Mouse (Mus musculus): ENCODE results near the gene Nup107. TPM values are rescaled to one million over a fixed set of nuclear protein-coding genes. Genes with fewer than 3 reads are reported as not detected.

Nup107 gene
- polyA plus RNA-seq, 1 experiment from 2014 or later = 107 TPM

GRCm38 (mm10) chr10:117731244-117732101 lies 61.0 kb downstream of the Nup107 start:
- 61% methylated on average over 15 of the region's 15 CpGs for WGBS
- H3K9me3 ChIP-seq = no peaks in the 10 kb centered on the region
- H3K27ac ChIP-seq (replicated peaks) = no peak overlapping the region
- H3K4me1 ChIP-seq = 0 out of 2 replicates have a peak, but pooled peaks cover 3% of the 10 kb centered on the region
- no peaks in the 10 kb centered on the region for H3K27me3 ChIP-seq (replicated peaks; ENCODE audit: low read depth, poor library complexity, severe bottlenecking)
- no peak overlapping the region for H3K4me3 ChIP-seq
- H3K36me3 ChIP-seq (replicated peaks) = peaks cover 23% of the 10 kb centered on the region
- peak; percentile 30 for DNase-seq (ENCODE audit: low spot score)

- H3K27ac ChIP-seq (replicated peaks) = no peak overlapping the region
- peaks cover 16% of the 10 kb centered on the region for H3K36me3 ChIP-seq (replicated peaks)
- H3K4me1 ChIP-seq = 0 out of 2 replicates have a peak, but pooled peaks cover 3% of the 10 kb centered on the region
- no peak for DNase-seq (ENCODE audit: low spot score)
- H3K27me3 ChIP-seq (replicated peaks; ENCODE audit: low read depth, poor library complexity, severe bottlenecking) = no peaks in the 10 kb centered on the region
- WGBS = 94% methylated on average over 12 of the region's 12 CpGs
- no peaks in the 10 kb centered on the region for H3K9me3 ChIP-seq
- H3K4me3 ChIP-seq = no peak overlapping the region
These were observed 61.8 kb downstream of the Nup107 start for GRCm38 (mm10) chr10:117730637-117731203.

GRCm38 (mm10) chr10:117730140-117730539 lies 62.4 kb downstream of the Nup107 start:
- H3K27me3 ChIP-seq (replicated peaks; ENCODE audit: low read depth, poor library complexity, severe bottlenecking) = no peaks in the 10 kb centered on the region
- peaks cover 11% of the 10 kb centered on the region for H3K36me3 ChIP-seq (replicated peaks)
- no peak overlapping the region for H3K27ac ChIP-seq (replicated peaks)
- WGBS = 97% methylated on average over 7 of the region's 7 CpGs
- no peak overlapping the region for H3K4me3 ChIP-seq
- 0 out of 2 replicates have a peak, but pooled peaks cover 3% of the 10 kb centered on the region for H3K4me1 ChIP-seq
- H3K9me3 ChIP-seq = no peaks in the 10 kb centered on the region
- DNase-seq (ENCODE audit: low spot score) = no peak

- Histone ChIP-seq H3K4me3 (no peak overlapping the region), H3K27me3 (replicated peaks; ENCODE audit: low read depth, poor library complexity, severe bottlenecking) (no peaks in the 10 kb centered on the region), H3K27ac (replicated peaks) (no peak overlapping the region), H3K4me1 (0 out of 2 replicates have a peak, but pooled peaks cover 3% of the 10 kb centered on the region), H3K36me3 (replicated peaks) (peaks cover 10% of the 10 kb centered on the region), H3K9me3 (no peaks in the 10 kb centered on the region)
- no peak for DNase-seq (ENCODE audit: low spot score)
- WGBS = 74% methylated on average over 11 of the region's 11 CpGs
These were observed 63.2 kb downstream of the Nup107 start for GRCm38 (mm10) chr10:117729139-117729814.

- no peak overlapping the region for H3K4me3 ChIP-seq
- no peaks in the 10 kb centered on the region for H3K9me3 ChIP-seq
- no peak for DNase-seq (ENCODE audit: low spot score)
- peaks cover 10% of the 10 kb centered on the region for H3K36me3 ChIP-seq (replicated peaks)
- no peaks in the 10 kb centered on the region for H3K27me3 ChIP-seq (replicated peaks; ENCODE audit: low read depth, poor library complexity, severe bottlenecking)
- H3K4me1 ChIP-seq = 0 out of 2 replicates have a peak, but pooled peaks cover 3% of the 10 kb centered on the region
- 85% methylated on average over 5 of the region's 5 CpGs for WGBS
- H3K27ac ChIP-seq (replicated peaks) = no peak overlapping the region
These were observed 63.9 kb downstream of the Nup107 start for GRCm38 (mm10) chr10:117728574-117728973.

DNA sequence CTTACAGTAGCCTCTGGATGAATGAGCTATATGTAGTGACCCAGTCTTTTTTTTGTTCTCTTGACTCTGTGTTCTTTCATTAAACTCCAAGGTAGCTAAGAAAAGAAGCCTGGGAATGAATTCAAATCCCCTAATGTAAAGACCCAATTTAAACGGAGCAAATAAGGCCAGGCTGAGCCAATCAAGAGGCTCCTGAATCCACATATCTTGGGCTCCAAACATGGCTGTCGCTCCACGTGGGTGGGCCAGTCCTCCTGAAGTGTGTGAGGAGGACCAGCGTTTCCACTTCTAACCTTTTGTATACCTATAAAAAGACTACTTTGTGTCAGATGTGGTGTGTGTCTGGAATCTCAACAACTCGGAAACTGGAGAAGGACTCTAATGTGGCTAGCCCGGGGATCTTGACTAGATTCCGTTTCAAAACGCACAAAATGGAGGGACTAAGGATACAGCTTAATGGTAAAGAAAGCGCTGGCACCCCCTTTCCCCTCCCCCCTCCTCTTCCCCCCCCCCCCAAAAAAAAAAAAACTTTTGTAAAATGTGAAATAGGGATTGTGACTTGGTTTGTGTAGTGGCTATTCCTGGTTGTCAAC lies 64.9 kb downstream of the Nup107 start:
- Histone ChIP-seq H3K27me3 (replicated peaks; ENCODE audit: low read depth, poor library complexity, severe bottlenecking) (no peaks in the 10 kb centered on the region), H3K36me3 (replicated peaks) (peaks cover 2% of the 10 kb centered on the region; the same call in 1 of the 2 replicates), H3K27ac (replicated peaks) (no peak overlapping the region), H3K4me1 (0 out of 2 replicates have a peak, but pooled peaks cover 3% of the 10 kb centered on the region), H3K9me3 (no peaks in the 10 kb centered on the region), H3K4me3 (no peak overlapping the region)
- no peak for DNase-seq (ENCODE audit: low spot score)
- 85% methylated on average over 9 of the region's 9 CpGs for WGBS

DNA sequence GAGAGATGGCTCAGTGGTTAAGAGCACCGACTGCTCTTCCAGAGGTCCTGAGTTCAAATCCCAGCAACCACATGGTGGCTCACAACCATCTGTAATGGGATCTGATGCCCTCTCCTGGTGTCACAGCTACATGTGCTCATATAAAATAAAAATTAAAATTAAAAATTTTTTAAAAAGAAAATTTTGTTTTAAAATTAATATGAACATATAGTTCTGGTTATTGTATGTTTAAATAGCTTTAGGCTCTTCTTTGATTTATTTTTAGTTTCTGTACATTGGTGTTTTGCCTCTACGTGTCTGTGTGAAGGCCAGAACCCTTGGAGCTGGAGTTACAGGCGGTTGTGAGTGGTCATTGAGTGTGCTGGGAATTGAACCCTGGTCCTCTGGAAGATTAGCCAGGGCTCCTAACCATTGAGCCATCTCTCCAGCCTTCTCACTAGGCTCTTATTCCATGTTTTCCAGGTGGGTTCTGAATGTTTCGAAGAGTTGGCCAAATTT lies 65.6 kb downstream of the Nup107 start:
- Histone ChIP-seq H3K36me3 (replicated peaks) (no peaks in the 10 kb centered on the region), H3K4me3 (no peak overlapping the region), H3K4me1 (0 out of 2 replicates have a peak, but pooled peaks cover 3% of the 10 kb centered on the region), H3K27ac (replicated peaks) (no peak overlapping the region), H3K9me3 (no peaks in the 10 kb centered on the region), H3K27me3 (replicated peaks; ENCODE audit: low read depth, poor library complexity, severe bottlenecking) (no peaks in the 10 kb centered on the region)
- 93% methylated on average over 4 of the region's 4 CpGs for WGBS
- DNase-seq (ENCODE audit: low spot score) = no peak

DNA sequence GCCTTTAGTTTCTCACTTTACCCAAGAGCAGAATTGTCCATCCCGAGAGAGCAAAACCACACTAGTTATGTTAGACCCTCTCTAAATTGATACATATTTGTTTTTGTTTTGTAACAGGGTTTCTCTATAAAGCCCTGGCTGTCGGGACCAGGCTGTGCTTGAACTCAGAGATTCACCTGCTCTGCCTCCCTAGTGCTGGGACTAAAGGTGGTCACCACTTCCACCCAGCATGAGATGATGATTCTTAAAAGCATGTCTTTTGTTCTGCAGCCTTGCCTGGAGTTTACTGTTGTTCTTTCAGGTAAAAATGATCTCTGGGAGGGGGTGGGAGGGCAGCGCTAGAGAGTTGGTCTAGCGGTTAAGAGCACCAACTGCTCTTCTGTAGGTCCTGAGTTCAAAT lies 66.2 kb downstream of the Nup107 start:
- 94% methylated on average over 4 of the region's 4 CpGs for WGBS
- Histone ChIP-seq H3K27ac (replicated peaks) (no peak overlapping the region), H3K4me1 (0 out of 2 replicates have a peak, but pooled peaks cover 3% of the 10 kb centered on the region), H3K27me3 (replicated peaks; ENCODE audit: low read depth, poor library complexity, severe bottlenecking) (no peaks in the 10 kb centered on the region), H3K36me3 (replicated peaks) (no peaks in the 10 kb centered on the region), H3K9me3 (no peaks in the 10 kb centered on the region), H3K4me3 (no peak overlapping the region)
- no peak for DNase-seq (ENCODE audit: low spot score)

DNA sequence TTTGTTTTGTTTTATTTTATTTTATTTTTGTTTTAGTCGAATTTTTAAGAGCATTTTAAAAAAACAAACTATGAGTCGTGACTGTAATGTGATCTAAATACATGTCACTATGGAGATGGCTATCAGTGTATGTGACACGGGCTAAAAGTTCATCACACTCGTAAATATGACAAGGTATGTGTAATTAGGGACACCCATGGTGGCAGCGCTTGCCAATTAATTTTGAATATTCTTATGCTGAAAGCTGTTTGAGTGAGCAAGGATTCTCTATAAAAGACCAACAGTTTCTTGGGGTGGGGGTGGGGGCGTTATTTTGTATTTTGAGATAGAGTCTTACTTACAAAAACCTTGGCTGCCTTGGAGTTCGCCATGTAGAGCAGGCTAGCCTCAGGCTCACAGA lies 66.8 kb downstream of the Nup107 start:
- 81% methylated on average over 7 of the region's 7 CpGs for WGBS
- no peaks in the 10 kb centered on the region for H3K36me3 ChIP-seq (replicated peaks)
- DNase-seq (ENCODE audit: low spot score) = no peak

DNA sequence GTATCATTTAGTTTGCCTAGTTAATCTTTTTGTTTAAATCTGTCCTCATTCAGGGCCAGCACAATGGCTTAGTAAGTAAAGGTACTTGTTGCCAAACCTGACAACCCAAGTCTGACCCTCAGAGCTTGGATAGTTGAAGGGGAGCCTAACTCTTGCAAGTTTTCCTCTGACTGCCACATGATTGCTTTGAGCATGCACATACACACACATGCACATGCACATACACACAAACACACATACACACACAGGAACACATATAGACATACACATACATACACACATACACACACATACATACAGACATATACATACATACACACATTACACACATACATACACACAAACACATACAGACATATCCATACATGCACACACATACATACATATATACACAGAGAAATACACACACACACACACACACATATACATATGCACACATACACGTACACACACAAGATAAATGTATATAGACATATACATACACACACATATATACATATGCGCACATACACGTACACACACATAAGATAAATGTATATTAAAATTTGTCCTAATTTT lies 67.6 kb downstream of the Nup107 start:
- Histone ChIP-seq H3K36me3 (replicated peaks) (no peaks in the 10 kb centered on the region), H3K27ac (replicated peaks) (no peak overlapping the region)
- WGBS = 94% methylated on average over 3 of the region's 3 CpGs

More for the DNA sequence above, 66.8 kb downstream of the Nup107 start:
- H3K4me1 ChIP-seq = 0 out of 2 replicates have a peak, but pooled peaks cover 3% of the 10 kb centered on the region
- no peak overlapping the region for H3K27ac ChIP-seq (replicated peaks)
- H3K27me3 ChIP-seq (replicated peaks; ENCODE audit: low read depth, poor library complexity, severe bottlenecking) = no peaks in the 10 kb centered on the region
- no peaks in the 10 kb centered on the region for H3K9me3 ChIP-seq
- no peak overlapping the region for H3K4me3 ChIP-seq

DNA sequence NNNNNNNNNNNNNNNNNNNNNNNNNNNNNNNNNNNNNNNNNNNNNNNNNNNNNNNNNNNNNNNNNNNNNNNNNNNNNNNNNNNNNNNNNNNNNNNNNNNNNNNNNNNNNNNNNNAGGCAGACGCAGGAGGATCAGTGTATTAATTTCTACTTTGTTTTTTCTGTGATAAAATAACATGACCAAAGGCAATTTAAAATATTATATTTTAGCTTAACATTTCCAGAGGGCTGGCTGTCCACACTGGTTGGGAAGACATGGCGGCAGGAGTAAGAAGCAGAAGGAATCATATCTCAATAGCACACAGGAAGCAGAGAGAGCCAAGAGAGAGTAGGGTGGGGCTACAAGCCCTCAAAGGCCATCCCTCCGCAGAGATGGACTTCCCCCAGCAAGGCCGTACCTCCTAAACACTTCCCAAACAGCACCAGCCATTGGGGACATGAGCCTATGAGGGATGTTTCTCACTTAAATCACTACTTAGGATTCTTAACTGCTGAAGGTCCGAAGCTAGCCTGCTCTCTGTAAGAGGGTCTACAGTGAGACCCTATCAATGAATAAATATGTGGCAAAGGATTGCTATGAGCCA lies 68.3 kb downstream of the Nup107 start:
- 82% methylated on average over 5 of the region's 5 CpGs for WGBS
- Histone ChIP-seq H3K9me3 (no peaks in the 10 kb centered on the region), H3K4me3 (no peak overlapping the region), H3K36me3 (replicated peaks) (no peaks in the 10 kb centered on the region), H3K27ac (replicated peaks) (no peak overlapping the region), H3K4me1 (no peaks in the 10 kb centered on the region), H3K27me3 (replicated peaks; ENCODE audit: low read depth, poor library complexity, severe bottlenecking) (no peaks in the 10 kb centered on the region)
- DNase-seq (ENCODE audit: low spot score) = no peak

More for the DNA sequence above, 67.6 kb downstream of the Nup107 start:
- Histone ChIP-seq H3K4me1 (0 out of 2 replicates have a peak, but pooled peaks cover 3% of the 10 kb centered on the region), H3K9me3 (no peaks in the 10 kb centered on the region), H3K27me3 (replicated peaks; ENCODE audit: low read depth, poor library complexity, severe bottlenecking) (no peaks in the 10 kb centered on the region), H3K4me3 (no peak overlapping the region)
- DNase-seq (ENCODE audit: low spot score) = no peak
